Mouse (Mus musculus) bone marrow macrophage, adult 2 months (primary cell): ENCODE measurements around the gene Rad51b.

Source experiments
- CTCF ChIP-seq: IDR thresholded peaks from 2 replicates; pipeline ENCODE4 v1.5.1; 2012; ENCODE audit warnings: low read depth, mild to moderate bottlenecking, low read length, moderate library complexity
- POLR2A ChIP-seq: IDR thresholded peaks from 2 replicates; pipeline ENCODE4 v1.6.1; 2012; ENCODE audit warnings: mild to moderate bottlenecking, low read depth, low read length, borderline replicate concordance

DNA sequence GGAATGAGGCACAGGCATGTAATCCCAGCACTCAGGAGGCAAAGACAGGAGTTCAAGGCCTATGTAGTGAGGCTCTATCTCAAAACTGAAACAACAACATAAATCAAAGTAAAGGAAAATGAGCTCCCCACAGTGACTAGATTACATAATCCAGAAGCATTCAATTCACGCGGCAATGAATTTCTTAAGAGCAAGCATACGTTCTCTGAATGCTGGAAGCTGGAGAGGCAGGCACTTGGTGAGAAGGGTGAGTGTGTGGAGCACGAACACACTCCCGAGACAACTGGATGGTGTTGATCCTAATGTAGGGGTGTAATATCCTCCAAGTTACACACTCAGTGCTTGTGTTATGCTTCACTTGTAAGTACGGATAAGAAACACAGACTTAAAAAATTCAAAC is 120.3 kb downstream of the Rad51b start:
- no peak for TF ChIP-seq POLR2A
- TF ChIP-seq CTCF: no peak
